Mouse (Mus musculus): Measurements from ENCODE around the gene 1700025G04Rik.

GRCm38 (mm10) chr1:152090018-152090553, at the start of gene 1700025G04Rik:
- TF ChIP-seq POLR2A (IDR thresholded peaks at IDR 0.05; ENCODE audit: extremely low read depth, insufficient read depth, low read length): no peak
- TF ChIP-seq CTCF (IDR thresholded peaks at IDR 0.05; ENCODE audit: extremely low read depth, insufficient read depth, low read length): no peak

All from cortical plate, adult 2 months (tissue).